Mouse (Mus musculus) fibroblast of lung, adult 2 months (primary cell): ENCODE measurements around the gene Cartpt.
"Not testable (repeated sequence)": the region's sequence is repeated elsewhere in the genome, so short reads cannot be mapped to it uniquely, and the experiment has no call there.

Experiments used
- DNase-seq: peaks from one replicate; pipeline ENCODE4 v3.0.0-alpha.2; 2011; ENCODE audit warnings: low read depth

The Cartpt gene

GRCm38 (mm10) chr13:99855229-99855628, 45.7 kb downstream of the Cartpt start:
- DNase-seq: no peak

GRCm38 (mm10) chr13:99853131-99853530, 47.8 kb downstream of the Cartpt start:
- DNase-seq: no peak

GRCm38 (mm10) chr13:99852416-99852815, 48.5 kb downstream of the Cartpt start:
- DNase-seq: not testable (repeated sequence)

GRCm38 (mm10) chr13:99851026-99851425, 49.9 kb downstream of the Cartpt start:
- DNase-seq: no peak

- no peak for DNase-seq
These were observed 51.3 kb downstream of the Cartpt start for GRCm38 (mm10) chr13:99849597-99849996.
